ENCODE assay signal across 18 mouse cellular contexts in genomic region chr15:91664586-91665132, GRCm38 (mm10). TPM values are rescaled to one million over a fixed set of nuclear protein-coding genes. Genes with fewer than 3 reads are reported as not detected.
DNase-seq lines count a peak whose midpoint lies in the region; ATAC-seq lines count a peak whose summit lies in the region.
"Had no signal": no experiment of that assay in that cellular context is flagged by ENCODE, and none has a peak within 500 bp of the region (broad histone marks: within the 10 kb centered on the region; RNA-seq: fewer than 3 reads in every experiment).

No protein-coding gene starts in this region.

- intact Hi-C loops in left cerebral cortex, postnatal 25 days (cut with DNase I): no loop called here

- DNase-seq in lung, adult 18-20 months: peak; percentile 65 to 76
- DNase-seq in lung, postnatal 10 days: peak; percentile 62
- DNase-seq in right cerebral cortex, postnatal 25 days: no peak
- DNase-seq in left cerebral cortex, postnatal 25 days (ENCODE audit: low spot score in 2 of 2): no peak
- no peak for DNase-seq in spleen, postnatal 4 days (ENCODE audit: low spot score in 2 of 2)
- DNase-seq: adrenal gland, postnatal 25 days; cerebellum, adult 18-20 months; gastrocnemius, postnatal 10 days; heart, adult 11 months; heart, postnatal 36 days; kidney, adult 8-10 months; kidney, postnatal 4 days; liver had no signal

- ATAC-seq in common myeloid progenitor, adult 5-6 weeks (replicated peaks; ENCODE audit: low read depth, poor library complexity, severe bottlenecking): 0 out of 2 replicates have a peak, but pooled peaks have one; percentile 23
- peak; percentile 39 for ATAC-seq in megakaryocyte, adult 5-6 weeks (ENCODE audit: poor library complexity, severe bottlenecking)
- ATAC-seq: CD4-positive, CD25-positive, alpha-beta regulatory T cell, adult 4 months; hindbrain, postnatal 0 days; intestine, embryonic 16.5 days had no signal

RNA-seq across cellular contexts. Expression of gene Lrrk2, which starts 8.3 kb away (rescaled TPM):
- 5.9 and 7.2 TPM in 2 replicates for total RNA-seq in common myeloid progenitor, adult 5-6 weeks (2017)
- 69.0 and 92.7 TPM in 2 replicates for total RNA-seq in megakaryocyte, adult 5-6 weeks (2015)
- total RNA-seq in megakaryocyte, adult 5-6 weeks (2017): 80.1 and 87.1 TPM in 2 replicates
- 10 to 100 TPM; 49.1 to 51.5 TPM for total RNA-seq in left cerebral cortex, postnatal 25 days (2021)

Comparison
In these comparisons a context has a peak if more than half of its experiments do, and no peak if none do; other contexts are left out.
1. DNase-seq: peak in lung, adult 18-20 months (2 of 2) and lung, postnatal 10 days (single experiment); none in right cerebral cortex, postnatal 25 days (single experiment), left cerebral cortex, postnatal 25 days (0 of 2) and spleen, postnatal 4 days (0 of 2).